Mouse (Mus musculus) fibroblast of lung, adult 2 months (primary cell): ENCODE measurements around the gene Ap5b1.
A peak's percentile ranks its signal among the peaks of the same experiment; 100 is the strongest.

Experiments
- DNase-seq: peaks from one replicate; pipeline ENCODE4 v3.0.0-alpha.2; 2011; ENCODE audit warnings: low read depth

The Ap5b1 gene

DNA sequence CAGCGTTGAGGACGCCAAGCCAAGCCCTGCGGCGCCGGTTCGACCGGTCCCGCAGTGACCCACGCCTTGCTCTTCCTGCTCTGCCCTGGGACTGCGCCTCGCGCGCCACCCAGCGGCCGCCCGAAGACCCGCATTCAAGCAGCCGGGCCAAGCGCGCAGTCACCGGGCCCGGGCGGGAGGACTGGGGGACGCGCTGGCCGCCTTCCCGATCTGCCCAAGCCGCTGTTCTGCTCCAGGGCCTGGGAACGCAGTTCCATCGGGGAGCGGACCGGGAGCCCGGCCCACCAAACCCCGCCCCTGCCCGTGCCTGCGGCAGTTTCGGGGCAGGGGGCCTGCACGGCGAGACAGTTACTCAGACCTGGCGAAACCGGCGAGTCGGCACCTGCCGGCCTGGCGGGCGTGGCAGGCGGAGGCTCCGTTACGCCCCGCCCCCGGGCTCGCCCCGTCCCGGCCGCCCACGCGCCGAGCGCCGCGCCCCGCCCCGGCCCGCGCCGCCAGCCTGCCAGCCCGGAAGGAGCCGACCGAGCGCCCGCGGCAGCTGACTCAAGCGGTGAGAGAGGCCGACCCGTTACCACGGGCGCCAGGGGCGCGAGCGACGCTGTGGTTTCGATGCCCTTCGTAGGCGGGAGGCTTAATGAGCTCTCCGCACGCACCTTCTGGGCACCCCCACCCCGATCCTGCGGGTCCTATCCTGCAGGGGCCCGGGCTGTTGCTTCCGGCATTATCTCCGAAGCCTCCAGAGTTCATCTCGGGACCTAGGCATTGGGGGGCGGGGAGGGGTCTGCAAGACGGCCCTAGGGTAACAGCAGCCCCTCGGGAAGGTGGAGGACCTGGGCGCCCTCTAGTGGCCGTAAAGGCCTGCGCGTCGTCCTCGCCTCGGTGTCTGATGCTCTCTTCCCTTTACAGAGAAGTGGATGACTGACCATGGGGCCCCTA is at the start of gene Ap5b1:
TSS of gene Ap5b1 (plus strand) at position 492 of the 936 bp plus-strand sequence.
- peak; percentile 52 for DNase-seq

DNA sequence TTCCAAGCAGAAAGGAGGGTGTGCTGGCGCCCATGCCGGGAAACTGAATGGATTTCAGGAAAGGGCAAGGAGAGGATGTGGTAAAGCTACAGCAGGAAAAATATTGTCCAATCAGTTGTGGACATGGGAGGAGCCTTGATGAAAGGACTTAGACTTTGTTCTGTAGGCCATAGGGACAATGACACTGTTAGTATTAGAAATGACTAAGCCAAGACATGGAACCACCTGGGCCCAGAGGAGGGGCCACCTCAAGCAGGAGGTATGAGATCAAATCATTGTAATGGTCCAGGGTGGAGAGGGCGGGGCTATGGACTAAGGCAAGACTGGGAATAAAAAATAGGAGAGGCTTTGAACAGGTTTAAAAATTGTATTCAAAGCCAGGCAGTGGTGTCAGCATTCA is 49.1 kb upstream of the Ap5b1 start:
- no peak for DNase-seq

DNA sequence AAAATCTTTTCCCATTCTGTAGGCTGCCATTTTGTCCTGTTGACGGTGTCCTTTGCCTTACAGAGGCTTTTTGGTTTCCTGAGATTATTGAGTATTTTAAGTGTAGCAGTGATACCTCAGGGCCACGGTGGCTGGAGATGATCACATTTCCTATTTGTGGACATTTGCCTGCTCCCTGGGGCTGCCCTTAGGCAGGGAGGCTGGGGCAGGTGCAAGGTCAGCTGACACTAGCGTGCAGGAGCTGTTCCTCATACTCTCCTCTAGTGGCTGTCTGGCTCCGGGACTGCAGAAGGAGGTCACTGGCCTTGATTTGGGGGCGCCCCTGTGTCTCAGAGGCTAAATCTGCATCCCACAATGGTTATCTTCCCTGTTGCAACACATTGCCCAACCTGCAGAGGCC is 42.6 kb upstream of the Ap5b1 start:
- DNase-seq, result no peak

DNA sequence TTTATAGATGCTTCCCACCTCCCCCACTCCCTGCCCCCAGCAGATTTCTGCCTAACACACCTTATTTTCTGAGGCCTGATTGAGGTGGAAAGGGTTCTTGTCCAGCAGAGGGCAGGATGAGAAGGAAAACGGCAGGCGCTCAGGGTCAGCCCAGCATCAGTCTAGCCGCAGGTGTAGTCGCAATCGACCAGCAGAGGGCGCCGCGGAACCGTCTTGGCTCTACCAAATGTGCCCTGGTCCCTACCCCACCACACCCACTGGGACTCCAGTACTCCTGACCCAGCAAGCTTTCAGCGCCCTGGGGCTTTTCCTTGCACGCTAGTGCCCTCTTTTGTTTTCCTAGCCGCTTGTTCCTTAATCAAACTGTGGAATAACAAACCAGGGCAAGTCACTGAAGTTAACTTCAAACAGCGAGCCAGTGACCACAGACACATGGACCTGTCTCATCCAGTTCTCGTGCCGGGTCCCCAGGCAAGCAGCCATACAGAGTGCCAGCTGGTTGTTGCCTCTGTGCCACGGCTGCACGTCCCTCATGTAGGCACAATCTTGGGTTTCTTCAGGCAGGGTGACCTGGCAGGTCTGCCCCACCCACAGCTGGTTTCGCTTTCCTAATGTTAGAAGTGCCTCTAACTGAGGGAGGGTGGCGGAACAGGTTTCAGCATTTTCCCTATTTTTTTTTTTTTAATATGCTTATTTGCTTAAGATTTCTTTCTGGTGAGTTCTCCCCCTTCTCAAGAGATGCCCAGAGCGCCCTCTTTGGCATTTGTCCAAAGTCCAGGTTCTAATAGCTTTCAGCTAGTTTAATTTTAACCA is 38.3 kb upstream of the Ap5b1 start:
- peak; percentile 89 for DNase-seq

DNA sequence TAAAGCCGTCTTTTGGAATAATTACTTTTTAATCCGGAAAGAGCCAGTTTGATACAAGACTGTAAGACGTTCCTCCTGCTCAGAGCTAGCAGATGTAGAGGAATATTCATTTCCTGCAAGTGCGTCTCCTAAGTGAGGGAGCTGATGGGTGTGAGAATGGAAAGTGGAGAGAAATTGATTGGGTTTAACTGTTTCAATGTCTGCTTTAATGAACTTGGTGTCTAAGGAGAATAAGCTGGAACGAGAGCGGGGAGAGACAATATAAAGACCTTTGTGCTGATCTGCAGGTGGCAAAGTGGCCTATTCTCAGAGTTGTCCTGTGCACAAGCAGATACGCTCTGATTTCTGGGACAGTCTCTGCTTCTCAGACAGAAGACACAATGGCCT is 37.7 kb upstream of the Ap5b1 start:
- DNase-seq, result no peak

DNA sequence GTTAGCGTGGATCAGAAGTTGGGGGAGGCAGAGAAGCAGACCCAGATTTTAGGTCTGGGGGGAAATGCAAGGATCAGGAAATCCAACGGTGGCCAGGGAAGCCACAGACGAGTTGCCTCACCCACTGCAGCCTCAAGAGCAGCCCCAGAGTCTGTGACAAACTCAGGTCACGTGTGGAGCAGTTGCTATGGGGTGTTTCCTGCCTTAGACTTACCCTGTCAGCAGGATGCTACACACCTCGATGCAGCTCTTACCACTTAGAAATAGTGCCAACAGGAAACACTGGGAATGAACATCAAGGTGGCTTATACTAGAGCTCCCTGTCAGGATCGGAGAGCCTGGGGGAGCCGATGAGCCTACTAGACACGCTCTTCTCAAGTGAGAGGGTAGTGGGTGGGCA is 35.3 kb upstream of the Ap5b1 start:
- DNase-seq, result no peak

DNA sequence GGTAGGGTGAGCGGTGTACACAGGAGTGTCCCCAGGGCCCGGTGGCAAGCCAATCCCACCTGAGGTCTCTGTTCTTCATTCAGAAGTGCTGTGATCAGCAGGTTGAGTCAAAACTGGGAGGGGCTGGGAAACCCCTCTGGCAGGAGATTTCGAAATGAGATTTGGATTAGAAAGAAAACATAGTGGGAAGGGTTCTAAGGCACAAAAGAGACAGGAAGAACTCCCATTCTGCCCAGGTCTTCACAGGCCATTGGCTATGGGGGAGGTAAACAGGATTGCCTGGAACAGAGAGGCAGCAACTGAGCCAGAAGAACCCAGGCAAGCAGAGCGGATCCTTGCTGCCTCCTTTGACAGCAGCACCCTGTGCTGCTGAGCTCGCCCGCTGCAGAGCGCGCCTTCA is 29.0 kb upstream of the Ap5b1 start:
- DNase-seq, result no peak

DNA sequence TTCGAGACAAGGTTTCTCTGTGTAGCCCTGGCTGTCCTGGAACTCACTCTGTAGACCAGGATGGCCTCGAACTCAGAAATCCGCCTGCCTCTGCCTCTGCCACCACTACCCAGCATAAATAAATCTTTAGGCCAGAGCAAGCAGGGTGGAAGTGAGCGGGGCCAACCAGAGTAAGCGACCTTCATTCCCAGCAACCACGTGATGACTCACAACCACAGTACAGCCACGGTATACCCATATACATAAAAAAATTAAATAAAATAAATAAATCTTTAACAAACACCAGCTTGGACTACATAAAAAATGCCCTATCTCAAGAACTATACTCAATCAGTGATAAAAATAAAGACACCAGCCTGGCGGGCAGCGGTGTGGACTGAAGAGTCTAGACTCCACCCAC is 24.5 kb upstream of the Ap5b1 start:
- DNase-seq, result no peak

DNA sequence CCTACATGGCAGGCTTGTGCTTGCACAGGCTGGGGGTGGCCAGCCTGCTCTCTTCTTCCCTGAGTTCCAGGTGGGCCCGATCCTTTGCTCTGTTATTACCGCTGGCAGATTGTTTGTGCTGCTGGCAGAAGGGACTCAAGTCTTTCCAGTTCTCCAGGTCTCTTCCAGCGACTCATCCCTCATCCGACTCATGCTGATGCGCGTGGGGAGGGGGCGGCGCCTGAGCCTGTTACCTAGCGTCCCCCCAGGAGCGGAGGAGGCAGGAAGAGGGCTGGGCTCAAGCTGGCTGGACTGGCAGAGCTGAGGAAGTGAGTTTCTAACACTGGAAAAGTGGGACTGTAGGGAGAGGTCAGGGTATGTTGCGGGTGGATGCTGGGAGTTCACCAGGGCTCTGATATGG is 23.8 kb upstream of the Ap5b1 start:
- DNase-seq, result no peak

DNA sequence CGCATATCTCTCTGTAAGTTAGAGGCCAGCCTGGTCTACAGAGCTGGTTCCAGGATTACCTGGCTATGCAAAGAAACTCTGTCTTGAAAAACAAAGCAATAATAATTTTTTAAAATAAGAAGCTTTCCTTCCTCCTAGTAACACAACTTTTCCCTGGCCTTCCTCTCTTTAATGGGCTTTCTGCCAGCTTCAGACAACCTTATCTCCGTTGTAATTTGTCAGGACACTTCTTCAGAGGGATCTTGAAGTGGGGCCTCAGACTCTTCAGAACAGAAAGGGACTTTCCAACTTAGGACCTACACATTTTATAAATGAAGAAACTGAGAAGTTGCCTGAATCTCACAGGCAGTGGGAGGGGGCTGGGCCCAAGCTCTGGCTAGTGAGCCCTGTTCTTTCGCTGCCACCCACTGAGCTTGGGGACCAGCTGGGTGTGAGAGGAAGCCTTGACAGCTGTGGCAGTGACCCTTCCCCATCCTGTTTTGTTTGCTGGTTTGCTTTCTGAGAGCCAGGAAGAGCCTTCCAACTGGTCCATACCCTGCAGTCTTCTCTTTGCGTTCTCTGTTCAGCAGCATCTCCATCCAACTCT is 20.3 kb upstream of the Ap5b1 start:
- DNase-seq, result no peak

DNA sequence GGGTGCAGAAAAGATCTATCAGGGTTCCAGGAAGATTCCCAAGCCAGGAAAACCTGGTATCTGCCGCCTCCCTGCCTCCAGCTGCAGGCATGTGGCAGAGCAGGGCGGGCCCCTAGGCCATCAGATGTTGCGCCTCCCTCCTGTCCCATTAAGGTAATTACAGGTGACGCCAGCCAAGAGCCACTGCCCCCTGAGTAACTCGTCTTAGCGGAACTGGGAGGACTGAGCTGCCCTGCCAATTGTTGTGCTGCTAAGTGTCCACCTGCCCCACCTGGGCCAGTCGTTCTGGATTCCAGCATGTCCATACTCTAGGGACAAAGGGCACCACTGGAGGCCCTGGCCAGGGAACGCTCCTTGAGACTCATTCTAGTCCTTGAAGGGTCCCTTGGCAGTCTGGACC is 14.0 kb upstream of the Ap5b1 start:
- DNase-seq, result no peak

DNA sequence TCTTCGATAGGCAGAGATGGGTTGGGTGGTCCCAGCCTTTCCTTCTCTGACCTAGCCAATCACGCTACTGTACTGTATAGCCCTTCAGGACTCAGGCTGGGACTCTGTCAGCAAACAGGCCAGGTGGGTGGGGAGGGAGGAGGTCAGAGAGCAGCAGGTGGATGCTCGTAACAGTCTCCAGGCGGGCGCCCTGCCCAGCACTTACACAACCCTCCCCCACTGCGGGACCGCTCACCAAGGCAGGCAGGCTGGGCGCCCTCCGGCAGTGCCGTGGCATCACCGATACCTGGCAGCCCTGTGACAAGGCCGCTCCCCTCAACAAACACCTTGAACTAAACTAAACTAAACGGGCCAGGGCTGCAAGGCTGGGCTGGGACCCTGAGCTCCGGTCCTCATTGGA is 13.6 kb upstream of the Ap5b1 start:
- no peak for DNase-seq

DNA sequence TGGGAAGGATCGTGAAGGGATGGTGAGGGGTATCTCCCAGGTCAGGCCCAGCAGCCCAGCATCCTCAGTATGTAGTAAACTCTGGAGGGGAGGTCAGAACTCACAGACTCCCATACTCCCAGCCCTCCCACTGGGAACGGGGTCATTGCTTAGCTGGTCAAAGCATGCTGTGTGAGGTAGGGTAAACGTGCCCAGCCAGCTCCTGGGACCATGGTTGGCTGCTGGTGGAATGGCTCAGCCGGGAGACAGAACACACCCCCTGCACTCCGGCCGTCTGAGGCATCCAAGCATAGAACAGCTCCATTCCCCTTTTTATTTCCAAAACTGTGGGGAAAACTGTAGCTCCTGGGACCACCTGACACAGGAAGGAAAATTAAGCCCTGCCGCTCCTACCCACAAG is 9.7 kb upstream of the Ap5b1 start:
- no peak for DNase-seq

DNA sequence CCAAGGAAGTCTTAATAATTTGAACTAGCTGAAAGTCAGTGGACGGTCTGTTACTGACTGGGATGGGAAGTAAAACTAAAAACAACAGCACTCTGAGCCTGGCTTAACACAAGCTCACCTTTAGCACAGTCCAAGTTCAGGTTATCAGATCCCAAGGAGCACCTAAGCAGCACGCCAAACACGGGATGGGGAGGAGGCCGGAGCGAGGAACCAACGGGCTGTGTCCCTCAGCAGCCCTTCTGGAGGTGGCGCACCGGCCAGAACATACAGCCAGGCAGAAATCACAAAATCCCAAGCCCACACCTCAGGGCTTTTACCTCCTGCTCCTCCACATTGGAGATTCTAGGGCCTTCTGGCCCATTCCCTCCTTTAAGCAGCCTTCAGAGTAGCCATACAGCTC is 9.1 kb upstream of the Ap5b1 start:
- no peak for DNase-seq

DNA sequence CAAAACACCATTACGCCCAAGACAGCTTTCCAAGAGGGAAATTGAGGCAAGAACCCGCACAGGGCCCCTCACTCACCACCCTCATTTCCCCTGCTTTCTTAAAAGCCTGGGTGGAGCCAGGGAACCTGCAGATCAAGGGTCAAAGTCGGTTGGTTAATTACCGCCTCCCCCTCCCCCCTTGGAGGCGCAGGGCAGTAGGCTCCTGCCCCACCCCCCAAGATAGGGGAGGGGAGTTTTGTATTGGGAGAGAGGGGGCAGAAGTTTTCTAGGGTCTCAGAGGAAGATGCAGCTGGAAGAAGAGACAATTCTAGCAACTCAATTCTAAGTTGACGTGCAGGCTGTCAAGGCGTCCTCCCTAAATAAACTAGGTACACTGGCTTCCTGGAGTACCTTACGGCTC is 8.6 kb upstream of the Ap5b1 start:
- no peak for DNase-seq

DNA sequence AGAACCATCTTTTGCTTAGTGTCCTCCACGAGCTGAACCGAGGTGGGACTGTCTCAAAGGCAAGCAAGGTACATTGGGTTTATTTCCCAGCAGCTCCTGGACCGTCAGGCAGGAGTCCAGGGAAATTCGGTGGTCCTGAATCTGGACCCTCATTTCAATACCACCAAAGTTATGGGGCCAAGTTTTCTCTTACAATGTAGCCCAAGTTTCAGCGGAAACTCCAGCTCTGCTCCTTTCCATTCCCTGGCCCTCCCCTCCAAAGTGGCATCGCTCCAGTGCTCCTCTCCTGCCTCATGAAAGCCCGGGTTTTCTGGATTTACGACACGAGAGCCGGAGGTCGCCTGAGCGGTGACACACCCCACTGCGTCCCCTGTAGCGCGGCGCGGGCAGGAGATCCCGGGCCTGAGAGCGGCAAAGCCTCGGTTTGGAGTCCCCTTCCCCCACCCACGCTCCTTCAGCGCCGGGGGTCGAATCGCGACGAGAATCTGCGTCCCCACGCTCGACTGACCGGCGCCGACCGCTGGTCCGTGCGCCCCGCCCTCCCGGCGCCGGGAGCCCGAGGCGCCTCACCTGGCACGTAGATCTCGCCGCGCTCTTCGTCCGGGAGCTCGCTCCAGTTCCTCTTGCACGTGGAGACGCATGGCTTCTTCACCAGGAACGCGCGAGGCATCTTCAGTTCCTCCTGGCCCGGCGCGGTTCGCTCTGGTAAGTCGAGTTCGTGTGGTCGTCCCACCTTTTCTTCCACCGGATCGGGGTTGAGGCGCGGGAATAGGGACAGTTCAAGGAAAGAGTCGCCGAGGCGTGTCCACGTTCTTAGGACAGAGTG is 8.0 kb upstream of the Ap5b1 start:
- DNase-seq, result no peak

DNA sequence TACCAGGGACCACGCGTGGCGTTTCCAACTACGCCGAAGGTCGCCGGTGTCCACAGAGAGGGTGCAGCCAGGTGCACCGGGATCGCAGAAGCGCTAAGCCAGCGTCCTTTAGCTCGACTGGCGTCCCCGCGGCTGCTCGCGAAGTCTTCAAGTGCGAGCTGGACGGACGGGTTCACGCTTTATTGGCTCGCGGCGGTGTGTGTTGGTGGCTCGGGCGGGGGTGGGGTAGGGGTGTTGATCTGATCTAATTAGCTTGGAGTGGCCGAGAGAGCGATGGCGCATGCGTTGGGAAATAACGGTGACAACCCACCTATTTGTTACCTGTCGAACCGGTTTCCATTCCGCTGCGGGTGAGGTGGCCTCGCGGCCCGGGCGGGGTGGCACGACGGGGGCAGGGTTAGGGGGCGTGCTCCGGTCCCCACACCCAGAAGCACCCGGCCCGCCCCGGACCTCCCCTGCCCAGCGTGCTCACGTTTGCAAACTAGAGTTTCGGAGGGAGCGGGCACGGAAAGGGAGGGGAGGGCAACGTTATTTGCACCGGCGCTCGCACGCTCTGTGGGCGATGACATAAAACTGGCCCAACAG is 7.3 kb upstream of the Ap5b1 start, which contains the start of gene Ovol1:
TSS of gene Ovol1 (minus strand) at position 190 of the 585 bp plus-strand sequence.
- no peak for DNase-seq

DNA sequence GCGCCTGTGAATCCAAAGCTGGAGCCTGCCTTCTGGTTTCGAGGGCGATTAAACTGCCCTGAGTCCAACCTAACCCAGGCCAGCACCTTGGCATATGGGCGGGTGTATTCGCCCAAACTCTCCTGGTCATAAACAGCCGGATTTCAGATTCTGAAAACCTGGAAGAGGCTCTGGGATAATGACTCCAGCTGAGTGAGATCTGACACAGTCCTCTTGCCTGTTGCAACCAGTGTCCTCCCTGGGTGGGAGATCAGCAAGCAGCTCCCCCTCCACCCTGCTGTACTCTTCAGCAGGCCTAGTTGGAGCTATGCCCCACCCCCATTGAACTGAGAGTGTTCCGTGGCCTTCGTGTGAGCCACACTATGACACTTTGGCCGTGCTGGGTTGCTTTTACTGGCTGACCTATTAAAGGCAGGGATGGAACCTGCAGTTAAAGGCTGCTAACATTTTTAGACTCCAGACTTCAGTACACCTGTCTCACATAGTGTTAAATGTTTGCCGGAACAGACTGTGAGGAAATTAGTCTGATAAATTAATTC is 6.5 kb upstream of the Ap5b1 start:
- DNase-seq, result no peak

DNA sequence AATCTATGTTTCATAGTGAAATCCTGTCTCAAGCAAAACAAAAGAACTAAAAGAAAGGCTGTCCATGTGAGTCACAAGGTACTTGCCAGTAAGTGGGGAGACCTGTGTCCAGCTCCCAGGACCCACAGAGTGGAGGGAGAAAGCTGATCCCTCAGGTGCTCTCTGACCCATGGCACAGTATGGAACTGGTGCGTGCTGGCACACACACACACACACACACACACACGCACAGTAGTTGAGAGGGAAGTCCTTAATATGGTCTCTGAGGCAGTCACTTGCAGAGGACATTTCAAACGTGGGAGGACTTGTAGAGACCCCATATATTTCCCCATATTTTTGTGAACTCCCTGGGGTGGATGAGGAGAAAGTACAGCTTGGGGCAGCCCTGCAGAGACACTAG is 5.9 kb upstream of the Ap5b1 start:
- no peak for DNase-seq

DNA sequence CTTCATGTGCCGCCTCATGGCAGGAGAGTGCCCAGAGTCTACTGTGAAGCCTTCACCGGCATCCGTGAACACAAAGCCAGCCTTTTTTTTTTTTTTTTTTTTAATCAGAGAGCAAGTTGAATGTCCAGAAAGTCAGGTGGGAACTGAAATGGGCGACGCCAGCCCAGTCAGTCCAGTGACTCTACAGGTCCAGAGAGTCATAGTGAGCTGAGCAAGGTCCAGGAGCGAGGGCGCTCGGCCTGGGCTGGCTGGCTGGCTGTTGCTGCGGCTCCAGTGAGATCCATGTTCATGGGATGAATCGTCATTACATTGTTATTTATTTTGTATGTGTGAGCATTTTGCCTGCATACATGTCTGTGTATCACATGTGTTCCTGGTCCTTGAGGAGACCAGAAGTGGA is 5.0 kb upstream of the Ap5b1 start:
- no peak for DNase-seq

DNA sequence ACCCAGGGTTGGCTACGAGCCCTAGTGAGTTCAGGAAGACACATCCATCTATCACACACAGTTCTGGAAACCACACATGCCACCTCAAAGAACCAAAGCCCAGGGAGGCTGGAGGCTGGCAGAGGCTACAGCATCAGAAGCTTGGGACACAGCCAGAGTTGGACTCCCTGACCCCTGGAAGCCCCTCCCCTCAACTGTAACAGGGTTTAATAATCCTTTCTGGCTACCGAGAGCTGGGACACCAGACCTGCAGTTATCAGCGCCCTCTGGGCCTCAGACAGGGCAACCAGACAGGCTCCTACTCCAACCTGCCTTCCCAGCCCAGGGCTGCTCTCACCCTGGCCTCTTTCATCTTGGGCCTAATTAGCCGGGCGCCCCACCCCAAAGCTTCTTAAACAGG is 1.5 kb upstream of the Ap5b1 start:
- no peak for DNase-seq
